Mouse (Mus musculus): ENCODE results near the gene Fmnl2.

DNA sequence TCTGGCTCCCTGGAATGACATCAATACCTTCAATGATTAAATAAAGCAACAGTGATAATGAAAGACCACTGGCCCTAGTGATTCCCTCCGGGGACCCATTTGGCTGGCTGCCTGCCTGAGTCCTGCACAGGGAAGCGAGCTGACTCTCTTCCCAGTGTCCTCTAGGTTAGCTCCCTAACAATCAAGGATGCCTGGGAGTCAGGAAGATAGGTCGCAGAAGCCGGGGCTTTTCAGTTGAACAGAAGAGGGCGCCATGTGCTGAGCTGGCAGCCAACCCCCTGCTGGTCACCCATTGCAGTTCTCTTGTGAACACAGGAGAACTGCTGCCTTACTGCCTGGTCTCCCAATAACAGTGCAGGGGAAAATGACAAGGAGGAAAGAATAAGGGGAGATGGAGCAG is 149.5 kb downstream of the Fmnl2 start:
- TF ChIP-seq POLR2A (IDR thresholded peaks at IDR 0.05; ENCODE audit: insufficient read depth, low read depth, low read length) (no peak), CTCF (IDR thresholded peaks at IDR 0.05) (peak; percentile 97), EP300 (IDR thresholded peaks at IDR 0.05; ENCODE audit: insufficient read depth, low read depth, low read length) (0 out of 2 replicates have a peak, but pooled peaks have one; percentile 15)

Data from heart, adult 2 months (tissue).